Mouse (Mus musculus): ENCODE results near the gene Grm7.

Gene Grm7

GRCm38 (mm10) chr6:111361681-111362080 is 716.3 kb downstream of the Grm7 start:
- no peak for DNase-seq (ENCODE audit: low read depth, low spot score)

- no peak for DNase-seq (ENCODE audit: low read depth, low spot score)
Observed at GRCm38 (mm10) chr6:111368111-111368510, 722.7 kb downstream of the Grm7 start.

DNA sequence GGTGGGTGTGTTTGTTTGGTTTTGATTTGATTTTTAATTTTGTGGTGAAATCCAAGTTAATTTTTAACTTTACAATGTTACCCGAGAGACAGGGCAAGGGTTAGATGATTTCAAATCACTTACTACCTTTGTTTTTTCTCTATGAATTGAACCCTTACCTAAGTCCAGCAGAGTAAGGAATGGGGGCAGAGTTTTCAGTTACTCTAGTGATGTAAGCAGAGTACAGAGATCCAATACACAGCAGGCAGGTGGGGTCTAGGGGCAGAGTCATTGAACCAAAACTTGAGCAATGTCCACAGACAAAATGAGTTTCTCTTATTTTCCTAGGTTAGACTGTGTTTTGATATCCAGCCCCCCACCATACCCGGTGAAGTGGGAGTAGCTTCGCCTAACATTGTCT is 723.2 kb downstream of the Grm7 start:
- no peak for DNase-seq (ENCODE audit: low read depth, low spot score)

DNA sequence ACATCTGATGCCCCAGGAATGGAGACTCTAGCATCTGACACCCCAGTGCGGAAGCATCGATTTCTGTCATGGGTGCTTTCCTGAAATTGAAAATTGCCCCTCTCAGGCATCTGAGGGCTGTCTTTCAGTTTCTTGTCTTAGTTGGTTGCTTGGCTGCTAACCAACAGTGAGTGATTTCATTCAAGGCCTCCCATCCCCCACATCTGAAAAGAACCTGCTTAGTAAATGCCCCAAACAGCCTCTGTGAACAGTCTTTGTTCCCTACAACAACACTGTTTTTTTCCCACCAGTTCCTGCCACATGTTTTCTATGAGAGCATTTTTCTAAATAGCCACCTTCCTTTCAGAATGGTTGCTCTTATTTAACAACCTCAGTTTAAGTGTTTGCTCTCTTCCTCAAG is 723.6 kb downstream of the Grm7 start:
- no peak for DNase-seq (ENCODE audit: low read depth, low spot score)

- no peak for DNase-seq (ENCODE audit: low read depth, low spot score)
Observed at GRCm38 (mm10) chr6:111371581-111372349, 726.4 kb downstream of the Grm7 start.

DNA sequence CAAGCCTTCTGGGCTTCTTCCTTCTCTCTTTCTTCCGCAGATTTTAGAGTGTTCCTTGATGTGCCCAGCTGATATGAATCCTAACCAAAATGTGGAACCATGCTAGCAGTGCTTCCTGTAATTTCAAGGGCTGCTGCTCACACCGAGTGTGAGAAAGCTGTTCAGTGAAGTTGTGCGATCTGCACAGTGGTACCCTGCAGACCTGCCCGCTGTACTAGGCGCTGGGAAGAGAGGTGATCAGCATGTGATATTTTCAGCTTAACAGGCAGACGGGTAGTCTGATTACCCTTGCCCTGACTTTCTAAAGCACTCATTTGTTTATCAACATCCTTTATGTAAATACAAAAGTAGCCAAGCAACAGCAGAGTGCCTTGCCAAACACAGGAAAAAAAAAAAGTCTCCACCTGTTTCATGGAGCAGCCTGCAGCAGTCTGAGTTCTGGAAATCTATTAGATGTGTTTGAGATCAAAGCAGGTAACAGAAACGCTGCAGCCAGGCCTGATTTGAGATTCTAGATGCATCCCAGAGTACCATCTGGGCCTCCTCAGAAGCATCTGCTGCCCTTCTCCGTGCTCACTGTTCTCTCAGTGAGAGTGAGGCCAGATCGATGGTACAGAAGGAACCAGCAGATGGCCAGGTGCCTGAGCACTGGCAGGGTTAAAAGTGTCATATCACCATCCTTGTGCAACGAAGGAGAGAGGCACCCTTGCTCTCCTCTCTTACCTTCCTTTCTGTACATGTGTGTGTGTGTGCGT is 727.4 kb downstream of the Grm7 start:
- DNase-seq (ENCODE audit: low read depth, low spot score): no peak

- no peak for DNase-seq (ENCODE audit: low read depth, low spot score)
Observed at GRCm38 (mm10) chr6:111380710-111381109, 735.3 kb downstream of the Grm7 start.

DNA sequence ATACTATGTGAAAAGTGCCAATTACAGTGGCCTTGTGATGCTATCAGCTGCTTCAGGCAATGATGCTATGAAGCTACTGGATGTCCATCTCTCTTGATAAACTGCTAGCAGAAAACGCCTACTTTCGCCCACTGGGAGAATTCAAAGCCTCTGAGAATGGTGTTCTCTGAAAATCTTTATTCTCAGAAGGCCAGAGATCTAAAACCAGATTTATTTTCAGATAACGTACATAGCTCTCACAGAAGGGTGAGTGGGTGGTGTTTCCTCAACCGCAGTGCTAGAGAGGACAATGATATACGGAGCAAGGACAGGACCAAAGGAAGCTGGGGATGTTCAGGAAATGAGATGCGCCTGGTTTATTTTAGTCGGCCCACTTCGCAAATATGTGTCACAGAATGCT is 763.4 kb downstream of the Grm7 start:
- no peak for DNase-seq (ENCODE audit: low read depth, low spot score)

- DNase-seq (ENCODE audit: low read depth, low spot score): no peak
Observed at GRCm38 (mm10) chr6:111424737-111425136, 779.4 kb downstream of the Grm7 start.

GRCm38 (mm10) chr6:111446228-111446627 is 800.8 kb downstream of the Grm7 start:
- DNase-seq (ENCODE audit: low read depth, low spot score): no peak

- no peak for DNase-seq (ENCODE audit: low read depth, low spot score)
Observed at GRCm38 (mm10) chr6:111447851-111448250, 802.5 kb downstream of the Grm7 start.

DNA sequence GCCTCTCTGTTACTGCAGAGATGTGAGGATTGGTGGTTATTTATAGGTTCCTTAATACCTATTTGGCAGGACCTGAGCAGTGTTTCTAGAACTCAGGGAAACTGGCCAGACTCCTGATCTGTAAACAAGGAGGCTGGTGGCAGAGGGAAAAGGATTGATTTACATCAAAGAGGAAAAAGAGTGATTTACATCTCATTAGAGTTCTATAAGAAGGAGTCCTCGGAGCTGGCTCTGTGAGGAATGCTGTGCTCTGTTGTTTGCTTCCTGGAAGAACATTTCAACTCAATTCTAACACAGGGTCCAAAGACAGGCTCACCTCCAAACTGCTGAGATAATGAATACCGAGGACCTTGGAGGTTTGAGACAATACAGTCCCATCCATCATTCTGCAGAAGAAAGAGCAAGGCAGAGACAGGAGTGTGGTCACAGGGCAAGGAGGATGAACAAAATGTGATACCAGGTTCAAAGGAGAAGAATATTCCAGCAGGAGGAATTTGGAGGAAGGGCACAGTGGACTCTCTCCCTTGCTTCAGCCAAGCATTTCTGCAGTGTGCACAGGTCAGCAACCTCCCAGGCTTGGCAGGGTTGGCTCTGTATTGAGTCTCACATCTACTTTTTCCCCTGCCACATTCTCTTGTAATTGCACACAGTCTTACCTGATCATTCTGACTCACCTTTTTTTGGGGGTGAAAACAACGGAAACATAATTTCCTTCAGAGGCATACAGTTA is 803.8 kb downstream of the Grm7 start:
- no peak for DNase-seq (ENCODE audit: low read depth, low spot score)

GRCm38 (mm10) chr6:111481866-111482265 is 836.5 kb downstream of the Grm7 start:
- DNase-seq (ENCODE audit: low read depth, low spot score): no peak

- no peak for DNase-seq (ENCODE audit: low read depth, low spot score)
Observed at GRCm38 (mm10) chr6:111486081-111486480, 840.7 kb downstream of the Grm7 start.

DNA sequence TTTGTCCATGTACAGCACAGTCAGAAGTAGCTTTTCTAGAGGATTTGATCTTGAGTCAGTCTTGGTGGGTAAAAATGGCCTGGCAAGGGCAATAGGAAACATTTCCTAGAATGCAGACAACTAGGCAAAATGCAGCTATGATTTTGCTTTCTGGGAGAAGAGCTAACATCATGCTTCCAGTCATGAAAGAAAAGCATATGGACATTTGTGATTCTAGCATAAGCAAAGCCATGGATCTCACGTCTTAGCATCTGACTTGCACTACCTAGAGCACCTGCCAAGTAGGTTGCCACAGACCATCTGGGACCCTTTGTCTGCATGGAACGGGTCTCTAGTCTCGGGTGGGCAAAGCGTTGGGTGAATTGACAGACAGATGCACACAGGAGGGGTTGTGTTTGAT is 842.2 kb downstream of the Grm7 start:
- no peak for DNase-seq (ENCODE audit: low read depth, low spot score)

- DNase-seq (ENCODE audit: low read depth, low spot score): no peak
Observed at GRCm38 (mm10) chr6:111492166-111492565, 846.8 kb downstream of the Grm7 start.

GRCm38 (mm10) chr6:111499542-111499941 is 854.2 kb downstream of the Grm7 start:
- no peak for DNase-seq (ENCODE audit: low read depth, low spot score)

DNA sequence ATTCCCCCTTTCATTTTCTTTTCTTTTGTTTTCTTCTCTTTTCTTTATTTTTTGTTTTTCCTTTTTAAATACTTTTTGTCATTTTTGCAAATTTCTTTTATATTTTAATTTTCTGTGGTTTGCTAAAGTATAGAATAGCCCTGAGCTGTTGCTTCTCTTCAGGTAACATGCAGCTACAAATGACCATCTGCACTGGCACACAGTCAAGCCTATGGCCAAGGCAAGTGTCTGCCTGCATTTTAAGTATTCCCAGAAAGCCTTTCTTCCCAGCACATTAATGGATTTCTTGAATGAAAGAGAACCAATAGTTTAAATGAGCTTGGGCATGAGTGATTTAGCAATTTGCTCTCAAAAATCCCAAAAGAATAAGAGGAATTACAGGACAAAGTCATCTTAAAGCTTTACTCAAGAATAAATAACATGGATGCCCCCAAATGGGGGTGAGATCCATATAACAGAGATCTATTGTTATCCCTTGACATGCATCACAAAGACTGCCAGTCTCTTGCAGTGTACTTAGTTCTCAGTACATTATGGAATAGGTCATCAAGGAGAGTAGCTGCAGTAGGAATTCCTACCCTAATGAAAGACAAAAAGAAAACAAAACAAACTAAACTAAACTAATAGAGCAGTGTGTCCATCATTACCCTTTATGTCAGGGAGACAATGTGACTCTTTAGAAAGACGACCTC is 865.5 kb downstream of the Grm7 start:
- no peak for DNase-seq (ENCODE audit: low read depth, low spot score)

GRCm38 (mm10) chr6:111512359-111512758 is 867.0 kb downstream of the Grm7 start:
- no peak for DNase-seq (ENCODE audit: low read depth, low spot score)

GRCm38 (mm10) chr6:111521229-111521628 is 875.8 kb downstream of the Grm7 start:
- peak; percentile 2 for DNase-seq (ENCODE audit: low read depth, low spot score)

- no peak for DNase-seq (ENCODE audit: low read depth, low spot score)
Observed at GRCm38 (mm10) chr6:111522122-111522521, 876.7 kb downstream of the Grm7 start.

- no peak for DNase-seq (ENCODE audit: low read depth, low spot score)
Observed at GRCm38 (mm10) chr6:111529985-111530384, 884.6 kb downstream of the Grm7 start.
